Comparison of ENCODE assay signal across 11 mouse cellular contexts in the genomic region with DNA sequence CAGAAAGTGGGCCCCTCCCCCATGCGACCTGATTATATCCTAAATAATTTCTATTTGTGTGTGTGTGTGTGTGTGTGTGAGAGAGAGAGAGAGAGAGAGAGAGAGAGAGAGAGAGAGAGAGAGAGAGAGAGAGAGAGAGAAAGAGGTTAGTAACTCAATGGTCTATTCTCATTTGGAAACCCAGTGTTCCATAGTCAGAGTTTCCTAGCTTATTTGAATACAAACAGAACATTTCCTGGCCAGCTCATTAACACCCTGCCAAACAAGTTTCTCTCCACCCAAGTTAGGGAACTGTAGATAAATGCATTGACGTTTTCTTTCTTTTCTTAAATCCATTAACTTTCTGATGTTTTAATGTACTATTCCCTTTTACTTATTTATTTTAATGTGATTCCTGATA.
"Had no signal": no experiment of that assay in that cellular context is flagged by ENCODE, and none has a peak within 500 bp of the region (broad histone marks: within the 10 kb centered on the region; RNA-seq: fewer than 3 reads in every experiment).

No protein-coding gene starts in this region.

- H3K27me3 ChIP-seq: liver, embryonic 13.5 days had no signal

- H3K4me1 ChIP-seq: liver, embryonic 13.5 days had no signal

- H3K9ac ChIP-seq: liver, embryonic 13.5 days had no signal

- H3K27ac ChIP-seq: left cerebral cortex, adult 2 months; liver, embryonic 13.5 days had no signal

- H3K36me3 ChIP-seq: liver, embryonic 13.5 days had no signal

- H3K4me2 ChIP-seq: liver, embryonic 13.5 days; midbrain, embryonic 11.5 days had no signal

- H3K4me3 ChIP-seq: left cerebral cortex, adult 2 months; liver, embryonic 13.5 days had no signal

- DNase-seq: kidney, postnatal 10 days; kidney, postnatal 36 days; layer of hippocampus, postnatal 36 days; liver, embryonic 13.5 days; lung, adult 2 months; lung, postnatal 14 days; midbrain, embryonic 14.5 days; thymus, adult 18-20 months; thymus, postnatal 36 days had no signal

- H3K9me3 ChIP-seq: liver, embryonic 13.5 days had no signal
